Mouse (Mus musculus): Measurements from ENCODE around the gene Dnah17. TPM values are rescaled to one million over a fixed set of nuclear protein-coding genes. Genes with fewer than 3 reads are reported as not detected.

The Dnah17 gene
- polyA plus RNA-seq, 2 experiments from 2014 or later, result 0.28 to 0.46 TPM

GRCm38 (mm10) chr11:117994250-117995057 lies 136.0 kb downstream of the Dnah17 start:
- ATAC-seq, result peak; percentile 12

GRCm38 (mm10) chr11:117993190-117994175 lies 137.0 kb downstream of the Dnah17 start:
- no peak for ATAC-seq

- ATAC-seq, result peak; percentile 67
Observed at GRCm38 (mm10) chr11:117991502-117992470, 138.6 kb downstream of the Dnah17 start.

GRCm38 (mm10) chr11:117989926-117990325 lies 140.5 kb downstream of the Dnah17 start:
- ATAC-seq, result no peak

GRCm38 (mm10) chr11:117989241-117989640 lies 141.2 kb downstream of the Dnah17 start:
- no peak for ATAC-seq

- ATAC-seq, result no peak
Observed at GRCm38 (mm10) chr11:117987968-117988367, 142.5 kb downstream of the Dnah17 start.

- peak; percentile 25 for ATAC-seq
Observed at GRCm38 (mm10) chr11:117987032-117987451, 143.4 kb downstream of the Dnah17 start.

- ATAC-seq, result peak; percentile 63
Observed at GRCm38 (mm10) chr11:117986126-117987031, 144.1 kb downstream of the Dnah17 start, which contains the start of gene Pgs1. Pgs1 (plus strand) TSS chr11:117986292.

- no peak for ATAC-seq
Observed at GRCm38 (mm10) chr11:117983770-117984169, 146.7 kb downstream of the Dnah17 start.

- no peak for ATAC-seq
Observed at GRCm38 (mm10) chr11:117982426-117982825, 148.0 kb downstream of the Dnah17 start.

- ATAC-seq, result no peak
Observed at GRCm38 (mm10) chr11:117979388-117979787, 151.0 kb downstream of the Dnah17 start.

- no peak for ATAC-seq
Observed at GRCm38 (mm10) chr11:117977694-117978360, 152.6 kb downstream of the Dnah17 start.

- no peak for ATAC-seq
Observed at GRCm38 (mm10) chr11:117976081-117976582, 154.3 kb downstream of the Dnah17 start.

GRCm38 (mm10) chr11:117975211-117975967 lies 155.0 kb downstream of the Dnah17 start:
- ATAC-seq, result no peak

- no peak for ATAC-seq
Observed at GRCm38 (mm10) chr11:117974327-117975125, 155.9 kb downstream of the Dnah17 start.

- no peak for ATAC-seq
Observed at GRCm38 (mm10) chr11:117973569-117973968, 156.9 kb downstream of the Dnah17 start.

- ATAC-seq, result no peak
Observed at GRCm38 (mm10) chr11:117972656-117973558, 157.5 kb downstream of the Dnah17 start.

Measured in activated CD4-positive, CD25-positive, alpha-beta regulatory T cell, adult 4 months (primary cell).